Mouse (Mus musculus) heart, postnatal 14 days (tissue): ENCODE results near the gene St7l. TPM values are rescaled to one million over a fixed set of nuclear protein-coding genes. Genes with fewer than 3 reads are reported as not detected.
"Not testable (repeated sequence)": the region's sequence is repeated elsewhere in the genome, so short reads cannot be mapped to it uniquely, and the experiment has no call there.

Experiments
- DNase-seq, 2 experiments: peaks; one replicate each; pipeline ENCODE4 v3.0.0; 2021 to 2022
- intact Hi-C: fragments of 180-260 bp; cut with DNase I; formaldehyde crosslinking; loops from one replicate; pipeline ENCODE4 v1.15.1; 2025
- long read RNA-seq, 2 experiments: library from polyadenylated mRNA; stranded (forward); transcript quantifications; one replicate each; pipeline ENCODE4 v2.0.0; 2021
- total RNA-seq, 2 experiments: library from RNA; stranded (reverse); gene quantifications; 2 replicates each; pipeline ENCODE4 v1.2.3; 2021

The St7l gene
- total RNA-seq: 10 to 100 TPM; 25.3 to 25.9 TPM
- long read RNA-seq, experiment 1, full-length matches to known transcripts: 21 of 38 reads
- long read RNA-seq, experiment 1, partial matches to known transcripts: 14 of 38 reads
- long read RNA-seq, experiment 1, other reads (novel, unspliced or antisense): 3 of 38 reads
- long read RNA-seq, experiment 2, full-length matches to known transcripts: 16 of 28 reads
- long read RNA-seq, experiment 2, partial matches to known transcripts: 10 of 28 reads
- long read RNA-seq, experiment 2, other reads (novel, unspliced or antisense): 2 of 28 reads

GRCm38 (mm10) chr3:104863786-104864650, at the start of gene St7l, which contains the start of gene Capza1:
Gene St7l, plus strand, starts transcription at chr3:104864005.
Gene Capza1, minus strand, starts transcription at chr3:104864505.
- peak; percentile 91 to 94 for DNase-seq
- intact Hi-C loops: loop anchor here (1.0 to 2.0 kb wide), 2 partner anchors 45 to 75 kb away; partner anchors contain the start of gene Mov10

DNA sequence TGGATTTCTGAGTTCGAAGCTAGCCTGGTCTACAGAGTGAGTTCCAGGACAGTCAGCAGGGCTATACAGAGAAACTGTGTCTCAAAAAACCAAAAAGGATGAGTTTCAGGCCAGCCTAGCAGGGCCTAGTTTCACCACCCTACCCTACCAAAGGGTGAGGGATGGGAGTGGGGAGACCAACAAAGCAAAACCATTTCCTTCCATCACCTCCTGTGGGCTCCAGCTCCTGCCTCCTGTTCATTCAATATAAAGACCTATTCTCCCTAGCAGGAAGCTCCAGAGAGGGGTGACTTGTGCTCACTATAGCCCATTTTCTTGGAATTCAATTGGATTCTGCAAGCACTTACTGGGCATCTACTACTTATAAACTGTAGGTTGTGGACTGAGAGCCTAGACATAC, 49.1 kb upstream of the St7l start:
- intact Hi-C loops: no loop called here
- no peak for DNase-seq

- intact Hi-C loops: no loop called here
- DNase-seq: no peak
Measured at GRCm38 (mm10) chr3:104815346-104815745, 48.5 kb upstream of the St7l start.

GRCm38 (mm10) chr3:104816130-104816529, 47.7 kb upstream of the St7l start:
- intact Hi-C loops: loop anchor here (2.0 kb wide), 1 partner anchor 27 kb away; the partner anchor contains the start of gene Rhoc
- no peak for DNase-seq

GRCm38 (mm10) chr3:104817481-104817990, 46.3 kb upstream of the St7l start:
- intact Hi-C loops: loop anchor here (2.0 kb wide), 1 partner anchor 29 kb away; the partner anchor contains the start of gene Rhoc
- peak; percentile 66 to 67 for DNase-seq

- intact Hi-C loops: loop anchor here (2.0 kb wide), 2 partner anchors 29 to 47 kb away; partner anchors contain the start of genes Capza1, Rhoc and St7l
- DNase-seq: peak; percentile 75
Measured at GRCm38 (mm10) chr3:104817991-104818748, 45.6 kb upstream of the St7l start, which contains the start of gene Mov10. Gene Mov10, minus strand, starts transcription at chr3:104818563.

GRCm38 (mm10) chr3:104818749-104819134, 45.1 kb upstream of the St7l start:
- intact Hi-C loops: loop anchor here (2.0 kb wide), 1 partner anchor 46 kb away; the partner anchor contains the start of genes Capza1 and St7l
- DNase-seq: peak in 1 of 2 experiments; percentile 16

GRCm38 (mm10) chr3:104820426-104820825, 43.4 kb upstream of the St7l start:
- intact Hi-C loops: no loop called here
- DNase-seq: no peak

DNA sequence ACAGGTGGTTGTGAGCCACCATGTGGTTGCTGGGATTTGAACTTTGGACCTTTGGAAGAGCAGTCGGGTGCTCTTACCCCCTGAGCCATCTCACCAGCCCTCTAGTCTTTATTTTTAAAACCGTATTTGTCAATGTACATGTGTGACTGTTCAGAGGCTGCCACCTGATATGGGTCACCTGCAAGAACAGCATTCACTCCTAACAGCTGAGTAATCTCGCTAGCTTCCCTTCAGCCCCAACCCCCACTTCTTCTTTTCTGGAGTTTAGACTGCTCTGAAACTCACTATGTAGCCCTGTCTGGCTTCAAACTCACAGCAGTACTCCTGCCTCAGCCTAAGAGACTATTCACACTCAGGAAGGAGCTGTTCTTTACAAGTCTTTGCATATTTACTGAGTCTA, 41.4 kb upstream of the St7l start:
- DNase-seq: no peak
- intact Hi-C loops: no loop called here

DNA sequence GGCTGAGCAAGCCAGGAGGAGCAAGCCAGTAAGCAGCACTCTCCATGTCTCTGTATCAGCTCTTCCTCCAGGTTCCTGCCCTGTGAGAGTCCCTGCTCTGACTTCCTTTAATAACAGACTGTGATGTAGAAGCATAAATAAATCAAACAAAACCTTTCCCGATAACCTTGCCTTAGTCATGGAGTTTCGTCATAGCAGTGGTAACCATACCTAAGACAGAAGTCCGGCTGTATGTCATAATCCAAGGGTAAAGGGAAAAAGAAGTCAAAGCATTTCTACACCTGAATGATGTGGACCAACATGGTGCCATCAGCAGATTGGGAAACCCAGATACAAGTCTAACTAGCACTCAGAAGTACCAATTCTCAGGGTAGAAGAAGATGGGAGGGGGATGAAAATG, 28.0 kb upstream of the St7l start:
- intact Hi-C loops: no loop called here
- no peak for DNase-seq

DNA sequence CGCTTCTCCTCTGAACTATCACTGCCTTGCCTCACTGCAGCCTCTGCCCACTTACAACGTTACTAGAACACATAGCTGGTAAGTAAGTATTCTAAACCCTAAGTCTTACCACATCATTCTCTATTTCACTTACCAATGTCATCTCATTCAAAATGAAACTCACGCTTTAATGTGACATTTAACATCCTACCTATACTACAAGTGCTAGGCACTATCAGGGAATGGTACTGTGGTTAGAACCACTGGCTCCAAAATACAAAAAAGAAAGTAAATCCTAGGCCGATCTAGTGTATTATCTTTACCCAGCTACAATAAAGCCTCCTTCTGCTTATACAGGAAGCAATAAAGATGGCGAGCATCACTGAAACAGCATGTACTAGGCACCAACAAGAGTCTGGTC, 22.8 kb upstream of the St7l start:
- intact Hi-C loops: no loop called here
- no peak for DNase-seq

GRCm38 (mm10) chr3:104846601-104847000, 17.2 kb upstream of the St7l start:
- DNase-seq: no peak
- intact Hi-C loops: no loop called here

GRCm38 (mm10) chr3:104854465-104854864, 9.3 kb upstream of the St7l start:
- intact Hi-C loops: no loop called here
- DNase-seq: no peak

DNA sequence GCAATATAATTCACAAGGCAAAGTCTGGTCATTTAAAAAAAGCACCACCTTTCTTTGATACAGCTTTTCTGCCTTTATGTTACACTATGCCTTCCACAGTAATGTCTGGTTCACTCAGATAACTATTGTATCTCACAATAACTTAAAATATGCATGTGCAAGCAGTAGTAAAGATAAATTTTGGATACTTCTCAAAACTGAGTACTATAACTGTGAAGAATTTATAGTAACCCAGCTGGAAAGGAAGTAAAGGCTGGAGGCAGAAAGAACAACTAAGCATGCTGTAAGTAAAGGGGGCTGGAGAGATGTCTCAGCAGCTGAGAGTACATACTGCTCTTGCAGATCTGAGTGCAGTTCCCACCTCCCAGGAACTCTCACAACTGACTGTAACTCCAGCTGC, 8.9 kb upstream of the St7l start:
- intact Hi-C loops: no loop called here
- DNase-seq: no peak

DNA sequence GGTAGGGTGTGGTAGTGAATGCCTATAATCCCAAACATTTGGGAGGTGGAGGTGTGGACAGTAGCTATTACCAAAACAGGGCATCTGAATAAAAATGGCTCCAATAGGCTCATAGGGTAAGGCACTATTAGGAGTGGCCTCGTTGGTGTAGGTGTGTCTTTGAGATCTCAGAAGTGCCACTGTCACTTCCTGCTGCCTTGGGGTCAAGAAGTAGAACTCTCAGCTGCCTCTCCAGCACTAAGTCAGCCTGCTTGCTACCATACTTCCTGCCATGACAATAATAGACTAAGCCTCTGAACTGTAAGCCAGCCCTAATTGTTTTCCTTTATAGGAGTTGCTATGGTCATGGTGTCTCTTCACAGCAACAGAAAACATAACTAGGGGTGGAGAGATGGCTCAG, 7.7 kb upstream of the St7l start:
- DNase-seq: no peak
- intact Hi-C loops: no loop called here

GRCm38 (mm10) chr3:104858560-104858959, 5.2 kb upstream of the St7l start:
- intact Hi-C loops: no loop called here
- no peak for DNase-seq

GRCm38 (mm10) chr3:104864651-104865340, 991 bp downstream of the St7l start:
- intact Hi-C loops: loop anchor here (1.0 to 5.0 kb wide), 4 partner anchors 46 to 193 kb away; partner anchors contain the start of gene Mov10

DNA sequence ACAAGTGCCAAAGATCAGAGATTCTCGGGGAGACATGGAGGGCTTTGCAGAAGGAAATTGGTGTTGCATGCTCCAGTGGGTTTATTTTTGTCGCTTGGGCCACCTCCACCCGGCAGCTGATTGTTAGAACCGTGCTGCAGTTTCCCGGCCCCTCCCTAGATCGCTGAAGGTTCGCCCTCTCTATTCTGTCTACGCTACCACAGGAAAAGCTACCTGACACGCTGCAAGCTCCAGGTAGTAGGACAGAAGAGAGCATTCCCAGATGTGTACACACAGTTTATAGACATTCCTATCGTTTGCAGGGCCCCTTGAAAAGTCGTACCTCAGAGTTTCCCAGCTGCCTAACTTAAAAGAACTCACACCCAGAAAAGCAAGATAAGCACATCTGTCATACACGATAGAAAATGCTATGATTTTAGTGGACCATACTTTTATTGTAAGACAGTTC, 1.6 kb downstream of the St7l start:
- intact Hi-C loops: loop anchor here (2.0 to 5.0 kb wide), 3 partner anchors 47 to 192 kb away; partner anchors contain the start of gene Mov10
- no peak for DNase-seq

More at GRCm38 (mm10) chr3:104864651-104865340, 991 bp downstream of the St7l start:
- peak; percentile 90 to 92 for DNase-seq

DNA sequence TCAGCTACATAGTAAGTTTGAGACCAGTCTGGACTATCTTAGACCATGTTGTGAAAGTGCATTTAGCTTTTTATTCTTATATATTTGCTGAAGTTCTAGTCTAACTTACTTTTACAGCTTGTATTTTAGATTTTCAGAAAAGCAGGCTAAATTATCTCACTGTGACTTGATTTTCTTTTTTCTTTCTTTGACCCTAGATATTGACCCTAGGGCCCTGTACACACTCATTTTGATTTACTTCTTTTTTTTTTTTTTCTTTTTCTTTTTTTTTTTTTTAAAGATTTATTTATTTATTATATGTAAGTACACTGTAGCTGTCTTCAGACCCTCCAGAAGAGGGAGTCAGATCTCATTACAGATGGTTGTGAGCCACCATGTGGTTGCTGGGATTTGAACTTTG, 2.9 kb downstream of the St7l start:
- DNase-seq: not testable (repeated sequence)
- intact Hi-C loops: loop anchor here (5.0 kb wide), 2 partner anchors 101 to 191 kb away; no protein-coding TSS in a partner anchor
